Mouse (Mus musculus) CD4-positive, CD25-positive, alpha-beta regulatory T cell, adult 2 months (primary cell): Measurements from ENCODE around the gene Mrps7.
"Not testable (repeated sequence)": the region's sequence is repeated elsewhere in the genome, so short reads cannot be mapped to it uniquely, and the experiment has no call there.

ENCODE experiments used
- DNase-seq: peaks from one replicate; pipeline ENCODE4 v3.0.0-alpha.2; 2012; ENCODE audit warnings: low read depth, low spot score

Gene Mrps7

DNA sequence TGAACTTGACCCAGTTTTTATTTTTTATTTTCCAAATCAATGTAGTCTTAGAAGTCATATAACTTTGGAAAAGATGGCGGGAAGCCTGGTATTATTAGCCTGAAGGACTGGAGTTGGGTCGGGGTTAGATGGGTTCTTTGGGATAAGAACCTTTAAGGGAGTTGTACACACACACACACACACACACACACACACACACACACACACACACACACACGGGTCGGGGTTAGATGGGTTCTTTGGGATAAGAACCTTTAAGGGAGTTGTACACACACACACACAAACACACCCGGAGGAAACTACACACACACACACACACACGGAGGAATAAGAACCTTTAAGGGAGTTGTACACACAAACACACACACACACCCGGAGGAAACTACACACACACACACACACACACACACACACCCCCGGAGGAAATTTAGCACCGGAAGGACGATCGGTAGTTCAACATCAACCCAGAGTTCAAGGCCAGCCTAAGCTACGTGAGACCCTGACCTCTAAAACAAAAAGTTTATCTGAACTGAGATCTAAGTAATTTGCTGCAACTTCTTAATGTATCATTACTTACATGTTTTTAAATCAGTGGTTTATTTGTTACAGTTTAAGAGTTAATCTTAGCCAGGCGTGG is 24.9 kb downstream of the Mrps7 start:
- DNase-seq = no peak

DNA sequence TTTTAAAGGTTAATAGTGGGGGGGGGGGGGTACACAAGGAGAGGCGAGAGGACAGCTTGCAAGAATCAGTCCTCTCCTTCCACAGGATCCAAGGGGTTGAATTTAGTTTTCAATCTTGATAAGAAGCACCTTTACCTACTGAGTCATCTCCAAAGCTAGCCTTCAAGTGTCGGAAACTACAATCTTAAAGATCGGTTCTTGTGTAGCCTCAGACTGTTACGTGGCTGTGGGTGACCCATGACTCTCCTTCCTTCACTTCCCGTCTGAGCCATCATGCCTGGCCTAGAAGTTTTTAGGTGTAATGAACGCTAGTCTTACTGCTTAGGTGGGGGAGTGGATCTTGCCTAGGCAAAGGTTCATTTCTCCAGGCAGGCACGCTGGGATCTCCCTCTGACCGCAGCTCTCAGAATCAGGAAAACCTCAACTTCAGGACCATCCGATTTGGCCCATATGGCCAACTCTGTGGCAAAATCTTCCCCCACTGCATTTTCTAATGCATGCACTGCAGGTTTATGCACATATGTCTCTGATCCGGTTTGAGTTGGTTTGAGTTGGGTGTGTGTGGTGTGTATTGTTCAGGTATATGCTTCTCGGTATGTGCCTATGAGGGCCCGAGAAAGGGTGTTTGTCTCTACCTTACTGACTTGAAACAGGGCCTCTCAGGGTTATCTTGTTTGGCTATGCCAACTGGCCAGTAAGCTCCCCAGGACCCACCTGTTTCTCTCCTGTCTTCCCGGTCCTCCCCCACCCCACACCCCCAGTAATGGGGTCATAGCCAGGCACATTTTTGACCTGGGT is 26.2 kb downstream of the Mrps7 start:
- DNase-seq = peak; percentile 77

DNA sequence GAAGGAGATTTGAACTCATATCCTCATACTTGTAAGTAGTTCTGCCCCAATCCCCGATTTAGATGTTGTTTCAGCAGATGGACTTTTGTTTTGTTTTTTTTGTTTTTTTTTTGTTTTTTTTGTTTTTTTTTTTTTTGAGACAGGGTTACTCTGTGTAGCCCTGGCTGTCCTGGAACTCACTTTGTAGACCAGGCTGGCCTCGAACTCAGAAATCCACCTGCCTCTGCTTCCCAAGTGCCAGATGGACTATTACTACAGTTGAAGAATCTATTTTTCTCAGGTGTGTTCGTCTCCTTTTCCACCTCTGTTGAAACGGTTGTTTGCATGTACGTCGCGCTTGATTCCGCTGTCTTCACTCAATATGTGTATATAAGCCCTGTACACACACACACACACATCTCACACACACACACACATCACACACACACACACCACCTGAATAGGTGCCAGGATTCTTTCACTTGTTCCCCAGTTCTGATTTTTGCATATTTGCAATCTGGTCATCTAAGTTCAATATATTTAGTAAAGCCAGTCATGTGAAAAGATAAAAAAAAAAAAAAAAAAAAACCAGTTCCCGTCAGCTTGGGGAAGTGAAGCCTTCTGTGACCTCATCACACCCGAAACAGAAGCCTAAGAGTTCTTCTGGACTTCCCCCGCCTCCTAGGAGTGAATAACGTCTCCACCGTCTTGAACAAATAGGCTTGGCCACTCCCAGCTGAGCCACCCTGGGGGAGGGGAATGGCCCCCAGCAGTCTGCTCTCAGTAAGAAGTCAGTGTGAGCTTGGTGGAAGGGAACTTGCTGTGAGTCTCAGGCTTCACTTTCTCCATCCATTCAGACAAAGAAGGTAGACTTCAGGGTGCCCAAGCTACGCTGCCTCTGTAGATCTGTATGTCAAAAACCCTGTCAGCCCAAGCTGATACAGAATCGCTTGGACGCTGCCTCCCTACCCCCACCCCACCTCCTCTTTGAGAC is 27.1 kb downstream of the Mrps7 start:
- DNase-seq = peak; percentile 92

GRCm38 (mm10) chr11:115631505-115631890 is 27.8 kb downstream of the Mrps7 start:
- peak; percentile 64 for DNase-seq

DNA sequence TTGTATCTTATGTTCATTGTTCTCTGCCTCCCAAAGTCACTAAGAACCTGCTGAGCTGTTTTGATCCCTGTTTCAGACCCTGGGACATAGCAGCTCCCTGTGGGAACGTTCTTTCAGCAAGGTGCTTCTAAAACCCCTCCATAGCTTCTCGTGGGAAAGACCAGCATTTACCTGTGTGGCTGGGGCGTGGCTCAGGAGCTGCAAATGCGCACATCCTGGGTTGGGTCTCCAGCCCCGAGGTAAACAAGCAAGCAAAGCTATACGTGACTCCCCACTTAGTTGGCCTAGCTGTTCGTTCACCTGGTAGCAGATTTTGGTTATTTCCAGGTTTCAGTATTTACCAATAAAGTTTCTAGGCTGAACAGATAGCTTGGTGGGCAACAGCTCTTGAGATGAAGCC is 28.5 kb downstream of the Mrps7 start:
- peak; percentile 77 for DNase-seq

DNA sequence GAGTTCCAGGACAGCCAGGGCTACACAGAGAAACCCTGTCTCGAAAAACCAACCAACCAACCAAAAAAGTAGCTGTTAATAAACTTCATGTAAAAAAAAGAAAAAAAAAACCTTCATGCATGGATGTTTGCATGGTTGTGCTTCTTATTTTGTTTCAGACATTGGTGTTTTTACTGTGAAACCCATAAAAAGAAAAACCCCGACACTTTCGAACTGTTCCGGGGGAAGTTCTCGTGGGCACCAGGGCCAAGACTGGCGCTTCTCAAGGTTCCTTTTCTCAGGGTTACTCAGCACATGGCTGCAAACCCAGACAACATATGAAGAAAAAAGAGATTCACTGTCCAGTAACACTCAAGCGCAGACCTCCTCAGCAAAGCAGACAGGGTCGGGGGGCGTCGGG is 29.1 kb downstream of the Mrps7 start:
- peak; percentile 47 for DNase-seq

DNA sequence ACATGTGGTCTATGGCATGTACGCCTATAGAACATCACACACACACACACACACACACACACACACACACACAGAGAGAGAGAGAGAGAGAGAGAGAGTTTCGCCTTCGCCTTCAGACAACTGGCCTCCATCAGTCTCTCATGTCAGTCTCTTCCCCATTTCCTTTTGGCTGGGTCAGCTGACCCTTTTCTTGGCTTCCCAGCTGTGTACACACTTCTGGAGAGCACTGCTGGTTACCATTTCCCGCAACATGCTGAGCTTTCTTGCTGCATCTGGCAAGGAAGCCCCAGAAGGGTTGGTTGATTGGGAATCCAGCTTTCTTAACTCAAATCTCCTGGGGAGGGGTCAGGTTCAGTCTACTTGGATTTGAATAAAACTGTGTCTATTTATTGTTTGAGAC is 30.4 kb downstream of the Mrps7 start:
- no peak for DNase-seq

GRCm38 (mm10) chr11:115635041-115635440 is 31.3 kb downstream of the Mrps7 start:
- no peak for DNase-seq

- no peak for DNase-seq
Observed at GRCm38 (mm10) chr11:115635484-115635883, 31.8 kb downstream of the Mrps7 start.

DNA sequence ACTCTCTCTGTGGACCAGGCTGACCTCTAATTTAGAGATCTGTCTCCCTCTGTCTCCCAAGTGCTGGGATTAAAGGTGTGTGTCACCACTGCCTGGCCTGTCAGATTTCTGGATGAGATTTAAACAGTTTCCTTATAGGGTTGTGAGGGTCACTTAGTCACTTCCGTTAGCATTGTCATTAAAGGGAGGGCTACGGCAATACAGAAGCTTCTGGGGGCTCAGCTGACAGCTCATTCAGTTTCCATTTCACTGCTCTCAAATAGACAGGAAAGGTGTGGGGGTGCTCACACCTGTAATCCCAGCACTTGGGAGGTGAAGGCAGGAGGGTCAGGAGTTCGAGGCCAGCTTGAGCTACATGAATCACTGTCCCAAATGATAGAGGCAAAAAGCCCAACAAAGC is 33.2 kb downstream of the Mrps7 start:
- no peak for DNase-seq

- no peak for DNase-seq
Observed at GRCm38 (mm10) chr11:115638498-115639409, 35.0 kb downstream of the Mrps7 start.

DNA sequence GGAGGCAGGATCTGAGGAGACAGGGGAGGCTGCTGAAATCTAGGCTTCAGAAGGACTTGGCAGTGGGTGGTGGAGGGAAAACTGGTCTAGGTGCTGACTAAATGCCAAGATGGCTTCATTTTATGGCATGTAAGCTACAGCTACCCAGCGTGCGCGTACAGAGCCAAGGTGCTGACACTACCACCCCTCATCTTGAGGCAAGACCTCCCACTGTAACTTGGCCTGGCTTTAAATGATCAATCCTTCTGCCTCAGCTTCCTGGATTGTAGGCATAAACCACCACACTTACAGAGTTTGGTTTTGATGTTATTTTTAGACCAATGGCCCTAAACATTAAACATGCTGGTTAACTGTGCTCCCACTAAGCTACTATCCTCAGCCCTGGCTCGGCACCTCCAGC is 35.8 kb downstream of the Mrps7 start:
- no peak for DNase-seq

GRCm38 (mm10) chr11:115640311-115640828 is 36.6 kb downstream of the Mrps7 start:
- no peak for DNase-seq

GRCm38 (mm10) chr11:115640978-115641663 is 37.4 kb downstream of the Mrps7 start:
- DNase-seq = peak; percentile 93

GRCm38 (mm10) chr11:115641664-115642036 is 37.9 kb downstream of the Mrps7 start:
- no peak for DNase-seq

DNA sequence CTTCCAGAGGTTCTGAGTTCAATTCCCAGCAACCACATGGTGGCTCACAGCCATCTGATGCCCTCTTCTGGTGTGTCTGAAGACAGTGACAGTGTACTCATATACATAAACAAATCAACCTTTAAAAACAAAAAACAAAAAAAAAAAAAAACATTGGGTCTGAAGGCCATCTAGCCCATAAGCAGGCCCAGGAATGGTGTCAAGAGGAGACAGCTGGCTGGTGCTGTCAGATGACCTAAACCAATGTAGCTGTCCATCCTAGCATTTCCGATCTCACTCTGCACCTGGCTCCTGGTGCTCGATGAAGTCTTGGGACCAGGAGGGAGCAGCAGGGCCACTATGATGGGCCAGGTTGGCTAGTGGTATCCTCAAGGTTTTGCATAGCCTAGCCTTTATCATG is 39.0 kb downstream of the Mrps7 start:
- DNase-seq = no peak

GRCm38 (mm10) chr11:115643265-115643664 is 39.5 kb downstream of the Mrps7 start:
- peak; percentile 77 for DNase-seq

GRCm38 (mm10) chr11:115644308-115644707 is 40.6 kb downstream of the Mrps7 start:
- DNase-seq = no peak

DNA sequence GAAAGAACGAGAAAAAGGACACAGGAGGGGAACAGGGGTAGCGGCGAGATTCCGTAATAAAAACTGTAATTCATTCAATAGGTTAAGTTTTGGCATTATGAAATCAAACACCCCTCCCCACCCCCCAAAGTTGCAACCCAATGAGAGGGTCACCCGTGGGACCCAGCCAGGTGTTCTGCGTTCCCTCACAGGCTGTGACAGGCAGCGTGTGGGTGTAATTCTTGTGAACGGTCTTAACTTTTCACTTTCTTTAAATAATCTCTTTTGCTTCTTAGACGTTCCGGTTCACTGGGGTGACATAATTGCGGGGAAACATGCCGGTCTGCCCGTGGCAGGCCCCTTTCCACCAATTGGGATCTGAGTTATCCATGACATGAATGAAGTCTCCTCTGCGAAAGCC is 41.8 kb downstream of the Mrps7 start:
- DNase-seq = not testable (repeated sequence)

DNA sequence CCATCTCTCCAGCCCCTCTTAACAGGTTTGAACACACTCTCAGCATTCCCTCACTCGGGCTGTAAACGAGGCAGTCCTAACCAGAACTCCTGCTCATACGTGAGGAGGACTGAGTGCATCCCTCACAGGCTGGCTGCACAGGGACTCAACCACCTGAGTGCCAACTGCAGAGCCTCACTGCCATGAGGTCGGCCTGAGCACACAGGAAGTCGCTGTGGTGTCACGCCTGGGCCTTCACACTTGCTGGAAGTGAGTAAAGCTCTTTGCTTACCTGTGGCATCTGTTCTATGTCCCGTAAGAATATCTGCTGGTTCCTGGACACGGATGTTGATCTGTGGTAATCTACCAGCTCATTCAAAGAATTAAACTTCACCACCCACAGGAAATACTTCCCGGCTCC is 42.7 kb downstream of the Mrps7 start:
- DNase-seq = peak; percentile 52
